Mouse (Mus musculus): ENCODE measurements around the gene Lin28b. TPM values are rescaled to one million over a fixed set of nuclear protein-coding genes. Genes with fewer than 3 reads are reported as not detected.

The Lin28b gene
- polyA plus RNA-seq, 1 experiment from 2014 or later: 6.2 TPM

- Histone ChIP-seq H3K4me2 (ENCODE audit: low read length) (no peak overlapping the region), H3K36me3 (ENCODE audit: control insufficient read depth, insufficient read depth, low read length) (no peaks in the 10 kb centered on the region), H3K9me3 (ENCODE audit: control insufficient read depth, low read length) (no peaks in the 10 kb centered on the region), H3K27me3 (replicated peaks; ENCODE audit: control insufficient read depth, insufficient read depth, low read length) (no peaks in the 10 kb centered on the region), H3K4me1 (ENCODE audit: control insufficient read depth, insufficient read depth, low read depth, low read length) (no peaks in the 10 kb centered on the region), H3K4me3 (ENCODE audit: low read length) (no peak overlapping the region), H3K27ac (ENCODE audit: low read depth, low read length) (no peak overlapping the region), H3K9ac (ENCODE audit: low read depth, low read length) (no peak overlapping the region)
- WGBS: 83% methylated on average over 4 of the region's 4 CpGs
- ATAC-seq: no peak
Measured at GRCm38 (mm10) chr10:45344381-45344780, 141.8 kb downstream of the Lin28b start.

DNA sequence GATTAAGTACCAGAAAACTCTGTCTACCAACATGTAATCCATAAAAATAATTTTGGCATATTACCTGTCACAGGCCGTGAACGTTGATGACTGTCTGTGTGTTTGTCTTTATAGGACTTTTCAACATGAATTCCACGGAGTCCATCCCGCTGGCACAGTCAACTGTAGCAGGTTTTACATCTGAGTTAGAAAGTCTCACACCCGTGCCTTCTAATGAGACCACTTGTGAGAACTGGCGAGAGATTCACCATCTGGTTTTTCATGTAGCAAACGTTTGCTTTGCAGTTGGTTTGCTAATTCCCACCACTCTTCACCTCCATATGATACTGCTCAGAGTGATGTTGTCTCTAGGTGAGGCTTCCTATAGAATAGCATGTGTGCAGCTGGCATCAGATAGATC lies 147.1 kb downstream of the Lin28b start:
- 74% methylated on average over 7 of the region's 7 CpGs for WGBS
- no peak overlapping the region for H3K4me3 ChIP-seq (ENCODE audit: low read length)
- ATAC-seq: no peak

GRCm38 (mm10) chr10:45335434-45336422 lies 150.5 kb downstream of the Lin28b start, which contains the start of gene Bves:
Gene Bves, plus strand, starts transcription at chr10:45335772.
- Histone ChIP-seq H3K9ac (ENCODE audit: low read depth, low read length) (peak within 1 kb of the TSS; percentile 72), H3K27me3 (replicated peaks; ENCODE audit: control insufficient read depth, insufficient read depth, low read length) (peaks cover 6% of the 10 kb centered on the region), H3K4me1 (ENCODE audit: control insufficient read depth, insufficient read depth, low read depth, low read length) (peaks cover 5% of the 10 kb centered on the region; the same call in 1 of the 2 replicates), H3K4me3 (ENCODE audit: low read length) (peak within 1 kb of the TSS; percentile 77), H3K36me3 (ENCODE audit: control insufficient read depth, insufficient read depth, low read length) (no peaks in the 10 kb centered on the region), H3K9me3 (ENCODE audit: control insufficient read depth, low read length) (no peaks in the 10 kb centered on the region), H3K27ac (ENCODE audit: low read depth, low read length) (no peak within 1 kb of the TSS), H3K4me2 (ENCODE audit: low read length) (peak within 1 kb of the TSS; percentile 94)
- peak; percentile 87 for ATAC-seq
- WGBS: 1% methylated on average over 92 of the region's 116 CpGs

More for the DNA sequence above, 147.1 kb downstream of the Lin28b start:
- Histone ChIP-seq H3K9me3 (ENCODE audit: control insufficient read depth, low read length) (no peaks in the 10 kb centered on the region), H3K27me3 (replicated peaks; ENCODE audit: control insufficient read depth, insufficient read depth, low read length) (peaks cover 4% of the 10 kb centered on the region), H3K27ac (ENCODE audit: low read depth, low read length) (no peak overlapping the region), H3K4me1 (ENCODE audit: control insufficient read depth, insufficient read depth, low read depth, low read length) (peaks cover 5% of the 10 kb centered on the region; the same call in 1 of the 2 replicates), H3K36me3 (ENCODE audit: control insufficient read depth, insufficient read depth, low read length) (no peaks in the 10 kb centered on the region), H3K9ac (ENCODE audit: low read depth, low read length) (no peak overlapping the region), H3K4me2 (ENCODE audit: low read length) (no peak overlapping the region)

- H3K27me3 ChIP-seq (replicated peaks; ENCODE audit: control insufficient read depth, insufficient read depth, low read length): peaks cover 6% of the 10 kb centered on the region
- ATAC-seq: peak; percentile 35; the same call in 1 of the 2 replicates
- H3K9me3 ChIP-seq (ENCODE audit: control insufficient read depth, low read length): no peaks in the 10 kb centered on the region
- H3K9ac ChIP-seq (ENCODE audit: low read depth, low read length): no peak overlapping the region
- H3K4me3 ChIP-seq (ENCODE audit: low read length): peak overlapping the region; percentile 77
- H3K27ac ChIP-seq (ENCODE audit: low read depth, low read length): no peak overlapping the region
- H3K36me3 ChIP-seq (ENCODE audit: control insufficient read depth, insufficient read depth, low read length): no peaks in the 10 kb centered on the region
- WGBS: 27% methylated on average over 7 of the region's 7 CpGs
- peaks cover 5% of the 10 kb centered on the region; the same call in 1 of the 2 replicates for H3K4me1 ChIP-seq (ENCODE audit: control insufficient read depth, insufficient read depth, low read depth, low read length)
- peak overlapping the region; percentile 94 for H3K4me2 ChIP-seq (ENCODE audit: low read length)
Measured at GRCm38 (mm10) chr10:45334925-45335324, 151.3 kb downstream of the Lin28b start.

DNA sequence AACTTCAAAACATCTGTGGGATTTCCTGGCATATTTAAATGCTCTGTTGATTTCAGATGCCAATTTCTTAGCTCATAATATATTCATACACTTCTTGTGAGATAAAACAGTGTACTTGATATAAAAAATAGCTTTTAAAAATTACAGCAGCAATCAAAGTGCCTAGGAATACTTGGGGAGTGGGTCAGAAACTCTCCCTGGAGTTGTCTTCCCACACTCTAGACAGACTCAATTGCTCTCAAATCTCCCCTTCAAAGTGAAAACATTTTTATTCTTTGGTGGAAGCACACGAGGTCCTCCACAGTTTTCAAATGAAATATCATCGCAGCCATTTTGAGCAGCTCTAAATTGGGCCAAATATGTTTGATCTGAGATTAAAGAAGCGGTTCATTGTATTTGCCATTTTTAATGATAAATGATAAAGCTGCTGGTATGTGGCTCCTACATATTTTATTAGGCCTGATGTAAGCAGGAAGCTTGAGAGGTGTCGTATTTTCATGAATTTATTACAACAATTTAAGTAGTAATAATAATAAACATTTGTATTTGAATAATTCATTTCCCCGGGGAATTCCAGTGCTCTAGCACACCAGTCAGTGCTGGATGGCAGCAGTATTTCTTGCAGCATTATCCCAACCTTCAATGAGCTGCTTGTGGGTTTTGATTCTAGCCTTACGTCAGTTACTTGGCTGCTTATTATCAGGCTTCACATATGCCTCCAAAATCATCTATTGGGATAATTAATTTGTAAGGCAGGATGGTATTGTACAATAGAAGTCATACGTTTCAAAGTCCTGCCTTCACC lies 157.8 kb downstream of the Lin28b start:
- H3K9me3 ChIP-seq (ENCODE audit: control insufficient read depth, low read length): no peaks in the 10 kb centered on the region
- H3K9ac ChIP-seq (ENCODE audit: low read depth, low read length): no peak overlapping the region
- no peak overlapping the region for H3K4me2 ChIP-seq (ENCODE audit: low read length)
- no peak overlapping the region for H3K27ac ChIP-seq (ENCODE audit: low read depth, low read length)
- H3K27me3 ChIP-seq (replicated peaks; ENCODE audit: control insufficient read depth, insufficient read depth, low read length): no peaks in the 10 kb centered on the region; the same call in 1 of the 2 replicates
- ATAC-seq: no peak
- no peaks in the 10 kb centered on the region for H3K36me3 ChIP-seq (ENCODE audit: control insufficient read depth, insufficient read depth, low read length)
- 64% methylated on average over 7 of the region's 7 CpGs for WGBS
- no peaks in the 10 kb centered on the region for H3K4me1 ChIP-seq (ENCODE audit: control insufficient read depth, insufficient read depth, low read depth, low read length)
- H3K4me3 ChIP-seq (ENCODE audit: low read length): no peak overlapping the region

Other genes with a start within 250 kb of the Lin28b start
- gene Bves, start 150.6 kb downstream of the Lin28b start, polyA plus RNA-seq (2015; fragmentation: Nextera tagmentation; extraction: Ambion mirVana): 1.5 and 2.4 TPM in 2 replicates
- 14.1 and 16.8 TPM in 2 replicates for gene Hace1, start 91.4 kb upstream of the Lin28b start, polyA plus RNA-seq (2015; fragmentation: Nextera tagmentation; extraction: Ambion mirVana)